In genomic region chr10:23010715-23011114, GRCm38 (mm10) we compare ENCODE assay signal across 23 mouse cellular contexts.
DNase-seq lines count a peak whose midpoint lies in the region; ATAC-seq and TF ChIP-seq lines count a peak whose summit lies in the region.
"Had no signal": no experiment of that assay in that cellular context is flagged by ENCODE, and none has a peak within 500 bp of the region (broad histone marks: within the 10 kb centered on the region; RNA-seq: fewer than 3 reads in every experiment).

No protein-coding gene starts in this region.

- no peaks in the 10 kb centered on the region for H3K9me3 ChIP-seq in lung, embryonic 15.5 days
- no peaks in the 10 kb centered on the region for H3K9me3 ChIP-seq in stomach, postnatal 0 days (ENCODE audit: control insufficient read depth, low read length)
- H3K9me3 ChIP-seq: forebrain, embryonic 10.5 days; G1E; limb, embryonic 13.5 days had no signal

- ATAC-seq in lung, embryonic 15.5 days (ENCODE audit: borderline replicate concordance, extremely low read depth, low FRiP score, low TSS enrichment): peak; percentile 57; the same call in 1 of the 2 replicates
- ATAC-seq in stomach, postnatal 0 days (ENCODE audit: low FRiP score, low TSS enrichment): no peak
- ATAC-seq: forebrain, postnatal 0 days; inflammation-experienced regulatory T-cells, adult 6 months; Patski had no signal

- TF ChIP-seq EP300 in stomach, postnatal 0 days (optimal IDR thresholded peaks at IDR 0.05): peak; percentile 31

- H3K27ac ChIP-seq in lung, embryonic 15.5 days: peak overlapping the region; percentile 37; the same call in 1 of the 2 replicates
- H3K27ac ChIP-seq in stomach, postnatal 0 days (replicated peaks): no peak overlapping the region
- H3K27ac ChIP-seq: forebrain, embryonic 10.5 days; hindbrain, embryonic 14.5 days; limb, embryonic 13.5 days; liver, embryonic 14.5 days had no signal

- H3K4me2 ChIP-seq in lung, embryonic 15.5 days: no peak overlapping the region
- H3K4me2 ChIP-seq in stomach, postnatal 0 days (replicated peaks; ENCODE audit: low read depth): no peak overlapping the region
- H3K4me2 ChIP-seq: hindbrain, embryonic 14.5 days; limb, embryonic 13.5 days had no signal

- H3K4me1 ChIP-seq in lung, embryonic 15.5 days: no peaks in the 10 kb centered on the region
- no peaks in the 10 kb centered on the region for H3K4me1 ChIP-seq in stomach, postnatal 0 days (replicated peaks; ENCODE audit: control insufficient read depth, insufficient read depth)
- H3K4me1 ChIP-seq: forebrain, embryonic 10.5 days; limb, embryonic 13.5 days had no signal

- H3K27me3 ChIP-seq in lung, embryonic 15.5 days: no peaks in the 10 kb centered on the region
- H3K27me3 ChIP-seq in stomach, postnatal 0 days (ENCODE audit: control insufficient read depth, insufficient read depth, low read length): no peaks in the 10 kb centered on the region
- H3K27me3 ChIP-seq: CH12.LX had no signal

- H3K36me3 ChIP-seq in lung, embryonic 15.5 days: no peaks in the 10 kb centered on the region
- H3K36me3 ChIP-seq in stomach, postnatal 0 days (ENCODE audit: control insufficient read depth, insufficient read depth, low read length): no peaks in the 10 kb centered on the region
- H3K36me3 ChIP-seq: forebrain, embryonic 10.5 days; G1E; limb, embryonic 13.5 days had no signal

- 32% methylated on average over 4 of the region's 4 CpGs for WGBS in lung, embryonic 15.5 days
- WGBS in stomach, postnatal 0 days: 35% methylated on average over 4 of the region's 4 CpGs

- H3K9ac ChIP-seq in lung, embryonic 15.5 days: no peak overlapping the region
- no peak overlapping the region for H3K9ac ChIP-seq in stomach, postnatal 0 days (ENCODE audit: low read length)
- H3K9ac ChIP-seq: forebrain, postnatal 0 days; hindbrain, embryonic 14.5 days; limb, embryonic 13.5 days; liver, embryonic 14.5 days had no signal

- no peak overlapping the region for H3K4me3 ChIP-seq in lung, embryonic 15.5 days
- H3K4me3 ChIP-seq in stomach, postnatal 0 days (ENCODE audit: low read depth, low read length): no peak overlapping the region
- H3K4me3 ChIP-seq: forebrain, embryonic 10.5 days; limb, embryonic 13.5 days had no signal

- DNase-seq in lung, postnatal 14 days: no peak
- peak; percentile 23 for DNase-seq in kidney, adult 9 months
- DNase-seq in kidney, postnatal 10 days: peak; percentile 61
- no peak for DNase-seq in stomach, postnatal 0 days (ENCODE audit: low spot score)
- no peak for DNase-seq in spleen, postnatal 10 days (ENCODE audit: low spot score in 2 of 2)
- no peak for DNase-seq in yolk sac, embryonic 10.5 days (ENCODE audit: low spot score)
- DNase-seq: adrenal gland, adult 2 months; B cell, adult 2 months; cerebellum, adult 11 months; cerebellum, adult 9-11 months; forebrain, postnatal 0 days; heart, postnatal 4 days; midbrain, embryonic 14.5 days; thymus, postnatal 14 days had no signal

- TF ChIP-seq CTCF in stomach, postnatal 0 days (IDR thresholded peaks at IDR 0.05; ENCODE audit: low read depth): no peak

Comparison
In these comparisons a context has a peak if more than half of its experiments do, and no peak if none do; other contexts are left out.
1. DNase-seq: peak in kidney, adult 9 months (single experiment) and kidney, postnatal 10 days (single experiment); none in lung, postnatal 14 days (single experiment), stomach, postnatal 0 days (single experiment), spleen, postnatal 10 days (0 of 2) and yolk sac, embryonic 10.5 days (single experiment).